Mouse (Mus musculus) forebrain, embryonic 16.5 days (tissue): ENCODE results near the gene Arl2bp. TPM values are rescaled to one million over a fixed set of nuclear protein-coding genes. Genes with fewer than 3 reads are reported as not detected.

Source experiments
- ATAC-seq: fragments of 200-750 bp; cut with Nextera tagmentation; 2 replicates; pipeline ENCODE4 v1.8.0; 2017; ENCODE audit warnings: mild to moderate bottlenecking, moderate library complexity
- H3K27ac ChIP-seq: fragments of 300-500 bp; sonication (generic); 2 replicates; pipeline ENCODE4 v1.5.1; 2014; ENCODE audit warnings: low read length, control low read depth
- H3K27me3 ChIP-seq: fragments of 300-500 bp; sonication (generic); replicated peaks from 2 replicates; pipeline ENCODE4 v1.6.1; 2014; ENCODE audit warnings: low read length; ENCODE audit not compliant: control insufficient read depth, insufficient read depth
- H3K36me3 ChIP-seq: fragments of 300-500 bp; sonication (generic); 2 replicates; pipeline ENCODE4 v1.6.1; 2014; ENCODE audit not compliant: control insufficient read depth, insufficient read depth
- H3K4me1 ChIP-seq: fragments of 300-500 bp; sonication (generic); replicated peaks from 2 replicates; pipeline ENCODE4 v1.6.1; 2014; ENCODE audit warnings: low read length; ENCODE audit not compliant: control insufficient read depth, insufficient read depth
- H3K4me2 ChIP-seq: fragments of 300-500 bp; sonication (generic); 2 replicates; pipeline ENCODE4 v1.6.1; 2014; ENCODE audit warnings: mild to moderate bottlenecking, low read length, control low read depth
- H3K4me3 ChIP-seq: fragments of 300-500 bp; sonication (generic); replicated peaks from 2 replicates; pipeline ENCODE4 v1.5.1; 2014; ENCODE audit warnings: mild to moderate bottlenecking, low read length, control low read depth
- H3K9ac ChIP-seq: fragments of 300-500 bp; sonication (generic); replicated peaks from 2 replicates; pipeline ENCODE4 v1.6.1; 2014; ENCODE audit warnings: low read depth, low read length, control low read depth
- H3K9me3 ChIP-seq: fragments of 300-500 bp; sonication (generic); 2 replicates; pipeline ENCODE4 v1.6.1; 2016; ENCODE audit warnings: low read length; ENCODE audit not compliant: control insufficient read depth
- WGBS: fragments of 180-500 bp; shearing (Covaris S2); extraction: QIAGEN DNeasy Blood & Tissue Kit; methylation state at CpG from one replicate; pipeline ENCODE4 v1.1.7; 2014; 5-methylcytosine and 5-hydroxymethylcytosine counted together
- polyA plus RNA-seq: library from polyadenylated mRNA; unstranded; fragments of >200 nt; fragmentation: Nextera tagmentation; extraction: Ambion mirVana; gene quantifications from 2 replicates; pipeline ENCODE4 v1.2.1, GENCODE M21; 2015

Arl2bp gene
- polyA plus RNA-seq, 1 experiment from 2014 or later: 180 TPM

DNA sequence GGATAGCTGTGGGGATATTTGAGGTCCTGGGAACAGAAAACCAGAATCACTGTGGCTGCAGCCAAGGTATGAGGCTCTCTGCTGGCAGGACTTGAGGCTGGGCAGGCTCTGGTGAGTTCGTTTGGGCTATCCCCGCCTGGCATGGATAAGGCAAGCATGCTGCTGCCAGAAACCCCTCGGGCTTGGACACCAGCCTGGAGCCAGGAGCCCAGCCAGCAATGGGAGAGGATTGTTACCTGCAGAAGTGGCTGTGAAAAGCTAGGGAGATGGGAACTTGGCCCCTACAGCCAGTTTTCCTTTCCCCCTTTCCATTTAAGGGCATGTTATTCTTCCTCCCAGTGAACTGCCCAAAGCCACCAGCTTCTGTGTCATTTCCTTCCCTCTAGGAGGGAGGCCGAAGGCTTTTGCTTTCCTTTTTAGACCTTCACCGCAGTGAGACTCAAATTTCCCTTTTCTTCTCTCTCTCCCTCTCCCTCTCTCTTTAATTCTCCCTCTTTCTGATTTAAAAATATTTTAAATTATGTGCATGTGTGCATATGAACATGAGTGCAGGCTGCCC, 44.8 kb downstream of the Arl2bp start:
- H3K36me3 ChIP-seq: no peaks in the 10 kb centered on the region
- WGBS: 43% methylated on average over 5 of the region's 5 CpGs
- no peak overlapping the region for H3K4me2 ChIP-seq
- no peaks in the 10 kb centered on the region for H3K27me3 ChIP-seq
- no peaks in the 10 kb centered on the region for H3K9me3 ChIP-seq
- ATAC-seq: no peak
- 0 out of 2 replicates have a peak, but pooled peaks cover 2% of the 10 kb centered on the region for H3K4me1 ChIP-seq
- no peak overlapping the region for H3K9ac ChIP-seq
- no peak overlapping the region for H3K27ac ChIP-seq
- H3K4me3 ChIP-seq: no peak overlapping the region

DNA sequence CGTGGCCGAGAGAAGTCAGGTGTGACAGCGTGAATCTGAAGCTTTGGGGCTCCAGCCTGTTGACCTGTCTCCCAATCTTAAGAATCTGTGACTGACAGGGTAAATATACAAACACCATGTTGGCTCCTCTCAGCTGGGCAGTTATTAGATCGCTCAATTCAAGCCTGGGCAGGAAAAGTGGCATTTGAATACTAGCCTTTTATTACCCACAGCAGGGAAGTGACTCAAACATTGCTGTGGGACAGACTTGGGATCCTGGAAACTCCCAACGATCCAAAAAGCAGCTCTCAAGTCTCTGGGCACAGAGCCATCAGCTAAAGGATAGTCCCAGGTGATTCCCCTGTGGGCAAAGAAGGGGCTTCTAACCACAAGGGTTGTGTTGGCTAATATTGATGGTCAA, 48.2 kb downstream of the Arl2bp start:
- no peak for ATAC-seq
- 0 out of 2 replicates have a peak, but pooled peaks cover 2% of the 10 kb centered on the region for H3K4me1 ChIP-seq
- H3K36me3 ChIP-seq: no peaks in the 10 kb centered on the region
- 43% methylated on average over 5 of the region's 5 CpGs for WGBS
- no peaks in the 10 kb centered on the region for H3K9me3 ChIP-seq
- no peak overlapping the region for H3K9ac ChIP-seq
- no peaks in the 10 kb centered on the region for H3K27me3 ChIP-seq
- no peak overlapping the region for H3K4me3 ChIP-seq
- no peak overlapping the region for H3K27ac ChIP-seq
- no peak overlapping the region for H3K4me2 ChIP-seq

DNA sequence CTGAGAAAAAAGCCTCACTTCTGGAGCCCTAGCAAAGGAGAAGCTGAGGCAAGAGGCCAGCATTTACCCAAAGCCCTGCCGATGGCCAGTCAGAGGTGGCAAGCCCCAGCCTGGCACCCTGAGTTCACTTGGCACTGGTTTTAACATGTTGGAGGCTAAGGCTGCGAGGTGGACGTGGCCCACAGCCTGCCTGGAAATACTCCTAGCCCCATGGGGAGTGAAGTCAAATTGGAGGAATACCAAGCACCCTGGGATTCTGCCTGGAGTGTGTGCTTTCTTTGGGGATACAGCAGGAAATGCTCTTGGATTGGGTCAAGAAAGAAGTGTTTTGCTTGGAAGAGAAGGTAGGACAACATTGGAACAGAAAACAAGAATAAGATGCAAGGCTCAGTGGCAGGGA, 49.5 kb downstream of the Arl2bp start:
- Histone ChIP-seq H3K36me3 (no peaks in the 10 kb centered on the region), H3K4me1 (0 out of 2 replicates have a peak, but pooled peaks cover 2% of the 10 kb centered on the region), H3K27ac (no peak overlapping the region), H3K4me2 (no peak overlapping the region), H3K9me3 (no peaks in the 10 kb centered on the region), H3K4me3 (no peak overlapping the region), H3K27me3 (no peaks in the 10 kb centered on the region), H3K9ac (no peak overlapping the region)
- 69% methylated on average over 3 of the region's 3 CpGs for WGBS
- ATAC-seq: no peak

DNA sequence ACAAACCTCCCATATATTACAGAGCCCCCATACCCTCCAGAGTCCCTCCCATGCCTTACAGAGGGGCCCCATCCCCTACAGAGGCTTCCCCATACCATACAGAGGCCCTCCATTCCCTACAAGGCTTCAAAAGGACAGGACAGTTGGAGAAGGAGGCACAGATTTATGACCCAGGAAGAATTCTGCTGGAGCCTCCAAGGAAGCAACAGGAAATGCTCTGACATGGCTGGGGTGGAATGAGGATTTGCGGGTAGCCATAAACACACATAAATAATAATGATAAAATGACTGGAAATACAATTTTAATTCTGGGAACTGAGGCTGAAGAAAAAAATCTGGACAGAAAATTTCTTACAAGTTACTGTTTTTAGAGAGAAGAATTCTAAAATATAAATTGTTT, 50.4 kb downstream of the Arl2bp start:
- WGBS: 95% methylated on average over 1 of the region's 1 CpGs
- no peaks in the 10 kb centered on the region for H3K36me3 ChIP-seq

More for the DNA sequence above, 50.4 kb downstream of the Arl2bp start:
- ATAC-seq: no peak
- H3K4me3 ChIP-seq: no peak overlapping the region
- H3K27me3 ChIP-seq: no peaks in the 10 kb centered on the region
- no peak overlapping the region for H3K9ac ChIP-seq
- H3K9me3 ChIP-seq: no peaks in the 10 kb centered on the region
- no peak overlapping the region for H3K27ac ChIP-seq
- H3K4me1 ChIP-seq: no peaks in the 10 kb centered on the region
- no peak overlapping the region for H3K4me2 ChIP-seq

Other genes starting within 250 kb of the Arl2bp start
- gene Nlrc5, start 232.2 kb upstream of the Arl2bp start, polyA plus RNA-seq: 0.28 and 0.47 TPM in 2 replicates
- gene Cpne2, start 133.6 kb upstream of the Arl2bp start, polyA plus RNA-seq: 21.1 and 29.2 TPM in 2 replicates
- 50.8 and 54.5 TPM in 2 replicates for gene Rspry1, start 64.7 kb upstream of the Arl2bp start, polyA plus RNA-seq
- gene Fam192a, start 64.6 kb upstream of the Arl2bp start, polyA plus RNA-seq: 105 and 115 TPM in 2 replicates
- gene Pllp, start 29.7 kb downstream of the Arl2bp start, polyA plus RNA-seq: 1.6 and 1.7 TPM in 2 replicates
- not detected in 2 replicates for gene Ccl22, start 79.0 kb downstream of the Arl2bp start, polyA plus RNA-seq
- gene Cx3cl1, start 105.4 kb downstream of the Arl2bp start, polyA plus RNA-seq: 15.1 and 23.8 TPM in 2 replicates
- 0.77 TPM in 1 of 2 replicates, not detected in the other for gene Ccl17, start 143.9 kb downstream of the Arl2bp start, polyA plus RNA-seq
- 56.8 and 60.7 TPM in 2 replicates for gene Coq9, start 171.7 kb downstream of the Arl2bp start, polyA plus RNA-seq
- gene Ciapin1, start 171.8 kb downstream of the Arl2bp start, polyA plus RNA-seq: 119 and 148 TPM in 2 replicates
- 150 and 153 TPM in 2 replicates for gene Polr2c, start 190.8 kb downstream of the Arl2bp start, polyA plus RNA-seq
- gene Dok4, start 209.7 kb downstream of the Arl2bp start, polyA plus RNA-seq: 75.3 and 81.4 TPM in 2 replicates